Mouse (Mus musculus) ES-E14 (cell line): Measurements from ENCODE around the gene Mgst2.

Experiments used
- CHD2 ChIP-seq: IDR thresholded peaks from 2 replicates; pipeline ENCODE4 v1.6.1; 2014; ENCODE audit warnings: mild to moderate bottlenecking, low read depth, low read length, inconsistent platforms
- HCFC1 ChIP-seq: IDR thresholded peaks from 2 replicates; pipeline ENCODE4 v1.6.1; 2012; ENCODE audit warnings: low read length, inconsistent platforms, borderline replicate concordance; ENCODE audit not compliant: insufficient read depth
- MAFK ChIP-seq: IDR thresholded peaks from 2 replicates; pipeline ENCODE4 v1.6.1; 2014; ENCODE audit warnings: mild to moderate bottlenecking, low read depth, low read length, inconsistent platforms; ENCODE audit not compliant: insufficient read depth
- ZC3H11A ChIP-seq: IDR thresholded peaks from 2 replicates; pipeline ENCODE4 v1.6.1; 2012; ENCODE audit warnings: low read depth, mild to moderate bottlenecking, inconsistent platforms, low read length, borderline replicate concordance
- ZNF384 ChIP-seq: IDR thresholded peaks from 2 replicates; pipeline ENCODE4 v1.6.1; 2012; ENCODE audit warnings: low read depth, low read length, inconsistent platforms

DNA sequence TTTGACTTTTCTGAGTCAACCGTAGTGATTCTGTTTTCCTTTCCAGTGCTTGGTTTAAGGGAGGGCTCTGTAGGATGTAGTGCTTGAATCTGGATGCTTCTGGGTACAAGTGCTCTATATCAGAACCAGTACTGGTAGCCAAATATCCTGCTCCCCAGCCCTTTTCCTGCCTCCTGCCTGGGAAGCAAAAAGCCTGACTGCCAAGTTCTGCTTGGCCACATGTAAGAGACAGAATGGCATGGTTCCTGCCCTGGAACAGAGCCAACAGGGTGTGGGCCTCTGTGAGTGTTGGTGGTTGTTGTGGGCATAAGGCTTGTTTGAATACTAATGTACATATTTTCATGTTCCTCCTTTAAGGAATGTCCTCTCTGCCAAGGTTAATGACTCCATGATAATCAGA lies 29.4 kb upstream of the Mgst2 start:
- TF ChIP-seq ZNF384: no peak
- TF ChIP-seq ZC3H11A: no peak
- TF ChIP-seq MAFK: no peak
- TF ChIP-seq HCFC1: no peak
- TF ChIP-seq CHD2: no peak
